Mouse (Mus musculus): ENCODE results near the gene 2310039H08Rik. TPM values are rescaled to one million over a fixed set of nuclear protein-coding genes. Genes with fewer than 3 reads are reported as not detected.
A peak's percentile ranks its signal among the peaks of the same experiment; 100 is the strongest.
"Not testable (repeated sequence)": the region's sequence is repeated elsewhere in the genome, so short reads cannot be mapped to it uniquely, and the experiment has no call there.

2310039H08Rik gene
- polyA plus RNA-seq, 1 experiment from 2014 or later = 70.5 TPM

DNA sequence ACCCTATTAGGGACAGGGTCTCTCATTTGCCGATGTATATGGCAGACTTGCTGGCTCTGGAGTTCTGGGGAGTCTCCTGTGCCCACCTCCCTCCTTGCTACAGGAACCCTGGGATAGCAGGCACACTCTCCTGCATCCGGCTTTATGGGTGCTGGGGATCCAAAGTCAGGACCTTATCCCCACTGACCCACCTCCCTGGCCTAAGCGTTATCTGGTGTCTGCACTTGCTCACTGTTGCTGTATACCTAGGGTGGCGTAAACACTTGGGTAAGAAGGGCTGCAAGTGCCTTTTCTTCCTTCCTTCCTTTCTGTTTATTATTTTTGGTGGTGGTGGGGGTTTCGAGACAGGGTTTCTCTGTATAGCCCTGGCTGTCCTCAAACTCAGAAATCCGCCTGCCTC is 31.1 kb upstream of the 2310039H08Rik start:
- Histone ChIP-seq H3K27me3 (no peaks in the 10 kb centered on the region), H3K9ac (no peak overlapping the region), H3K4me2 (replicated peaks) (no peak overlapping the region), H3K27ac (no peak overlapping the region), H3K4me1 (no peaks in the 10 kb centered on the region), H3K9me3 (no peaks in the 10 kb centered on the region), H3K36me3 (peaks cover 69% of the 10 kb centered on the region), H3K4me3 (no peak overlapping the region)
- WGBS = 90% methylated on average over 6 of the region's 6 CpGs
- no peak for ATAC-seq (ENCODE audit: low FRiP score, low read depth)

GRCm38 (mm10) chr17:46742986-46743385 is 29.4 kb upstream of the 2310039H08Rik start:
- H3K4me1 ChIP-seq = no peaks in the 10 kb centered on the region
- H3K9ac ChIP-seq = no peak overlapping the region
- H3K4me2 ChIP-seq (replicated peaks) = no peak overlapping the region
- no peaks in the 10 kb centered on the region for H3K9me3 ChIP-seq
- H3K27me3 ChIP-seq = no peaks in the 10 kb centered on the region
- peaks cover 72% of the 10 kb centered on the region for H3K36me3 ChIP-seq
- no peak overlapping the region for H3K27ac ChIP-seq
- no peak for ATAC-seq (ENCODE audit: low FRiP score, low read depth)
- H3K4me3 ChIP-seq = no peak overlapping the region
- WGBS = 90% methylated on average over 9 of the region's 9 CpGs

DNA sequence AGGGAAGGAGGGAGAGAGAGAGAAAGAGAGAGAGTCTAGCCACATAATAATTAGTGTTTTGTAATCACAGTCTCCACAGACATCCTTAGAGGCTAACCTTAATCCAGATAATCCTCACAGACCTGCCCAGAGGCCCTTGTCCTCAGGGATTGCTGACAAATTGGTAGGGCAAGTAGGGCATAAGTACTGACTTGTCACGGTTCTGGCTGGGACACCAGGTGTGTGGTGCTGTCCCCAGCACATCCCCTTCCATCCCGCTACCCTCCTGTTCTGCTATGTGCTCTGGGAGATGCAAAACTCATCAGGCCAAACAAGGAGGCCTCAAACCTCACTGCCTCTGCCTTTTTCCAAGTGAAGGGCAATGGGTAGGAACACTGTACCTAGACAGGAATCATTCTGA is 26.9 kb upstream of the 2310039H08Rik start:
- no peak overlapping the region for H3K9ac ChIP-seq
- no peak for ATAC-seq (ENCODE audit: low FRiP score, low read depth)
- no peaks in the 10 kb centered on the region for H3K9me3 ChIP-seq
- H3K4me3 ChIP-seq = no peak overlapping the region
- H3K36me3 ChIP-seq = peaks cover 70% of the 10 kb centered on the region
- no peaks in the 10 kb centered on the region for H3K27me3 ChIP-seq
- H3K4me1 ChIP-seq = peaks cover 4% of the 10 kb centered on the region
- no peak overlapping the region for H3K27ac ChIP-seq
- no peak overlapping the region for H3K4me2 ChIP-seq (replicated peaks)
- WGBS = 83% methylated on average over 2 of the region's 2 CpGs

DNA sequence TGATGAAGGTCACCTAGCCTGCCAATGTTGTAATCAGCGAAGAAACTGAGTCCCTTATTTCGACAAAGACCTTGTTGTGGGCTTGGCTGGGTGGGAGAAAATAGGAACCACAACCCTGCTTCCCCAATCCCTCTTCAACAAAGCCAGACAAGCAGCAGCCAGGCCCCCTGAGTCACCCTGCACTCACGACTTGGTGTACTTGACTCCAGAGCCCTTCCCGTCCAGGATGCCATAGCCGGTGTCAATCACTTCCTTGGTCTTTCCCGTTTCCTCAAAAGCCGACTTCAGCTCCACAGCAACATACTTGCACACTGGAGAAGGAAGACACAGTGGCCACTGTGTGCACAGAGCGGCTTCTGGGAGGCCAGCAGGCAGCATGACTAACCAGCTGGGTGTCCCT is 25.2 kb upstream of the 2310039H08Rik start:
- ATAC-seq (ENCODE audit: low FRiP score, low read depth) = no peak
- peaks cover 12% of the 10 kb centered on the region for H3K4me1 ChIP-seq
- H3K4me3 ChIP-seq = no peak overlapping the region
- H3K36me3 ChIP-seq = peaks cover 58% of the 10 kb centered on the region
- 90% methylated on average over 8 of the region's 8 CpGs for WGBS
- no peaks in the 10 kb centered on the region for H3K27me3 ChIP-seq
- no peaks in the 10 kb centered on the region for H3K9me3 ChIP-seq
- H3K4me2 ChIP-seq (replicated peaks) = no peak overlapping the region
- H3K27ac ChIP-seq = no peak overlapping the region
- no peak overlapping the region for H3K9ac ChIP-seq

DNA sequence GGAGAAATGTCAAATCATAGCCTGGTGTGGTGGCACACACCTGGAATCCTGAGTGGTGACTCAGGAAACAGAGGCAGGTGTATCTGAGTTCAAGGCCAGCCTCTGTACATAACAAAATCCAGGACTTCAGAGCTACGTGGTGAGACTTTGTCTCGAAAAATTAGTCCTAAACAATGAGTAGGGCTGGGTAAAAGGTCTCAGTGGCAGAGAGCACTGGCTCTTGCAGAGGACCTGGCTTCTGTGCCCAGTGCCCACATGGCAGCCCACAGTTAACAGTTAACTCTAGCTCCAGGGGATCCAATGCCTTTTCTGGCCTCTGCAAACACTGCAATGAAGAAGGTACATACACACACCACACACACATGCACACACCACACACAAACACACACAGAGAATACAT is 24.6 kb upstream of the 2310039H08Rik start:
- Histone ChIP-seq H3K36me3 (peaks cover 53% of the 10 kb centered on the region), H3K27me3 (no peaks in the 10 kb centered on the region), H3K9me3 (no peaks in the 10 kb centered on the region), H3K4me2 (replicated peaks) (no peak overlapping the region), H3K9ac (no peak overlapping the region), H3K27ac (no peak overlapping the region), H3K4me1 (peaks cover 16% of the 10 kb centered on the region), H3K4me3 (no peak overlapping the region)
- no peak for ATAC-seq (ENCODE audit: low FRiP score, low read depth)
- 93% methylated on average over 2 of the region's 2 CpGs for WGBS

DNA sequence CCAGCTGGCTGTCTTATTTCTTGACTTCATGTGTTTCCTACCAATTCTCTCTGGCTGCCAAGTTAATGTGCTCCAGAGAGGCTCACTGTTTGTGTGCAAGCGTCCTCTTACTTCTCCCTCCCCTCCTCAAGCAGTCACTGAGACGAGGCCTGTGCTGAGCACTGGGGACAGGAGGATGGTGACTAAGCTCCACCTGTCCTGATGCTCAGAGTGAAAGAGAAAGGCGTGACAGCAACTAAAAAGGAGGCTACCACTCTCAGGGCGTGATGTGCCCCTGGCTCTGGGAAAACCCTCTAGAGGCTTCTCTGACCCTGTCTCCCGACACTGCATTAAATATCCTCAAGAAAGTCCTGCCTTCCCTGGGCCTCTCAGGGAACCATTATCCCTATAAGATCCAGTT is 23.2 kb upstream of the 2310039H08Rik start:
- H3K9ac ChIP-seq = no peak overlapping the region
- peaks cover 38% of the 10 kb centered on the region for H3K36me3 ChIP-seq
- H3K27ac ChIP-seq = no peak overlapping the region
- no peak for ATAC-seq (ENCODE audit: low FRiP score, low read depth)
- H3K4me2 ChIP-seq (replicated peaks) = no peak overlapping the region
- peaks cover 17% of the 10 kb centered on the region for H3K4me1 ChIP-seq
- 89% methylated on average over 5 of the region's 5 CpGs for WGBS
- no peaks in the 10 kb centered on the region for H3K9me3 ChIP-seq
- H3K27me3 ChIP-seq = no peaks in the 10 kb centered on the region
- no peak overlapping the region for H3K4me3 ChIP-seq

- 80% methylated on average over 4 of the region's 4 CpGs for WGBS
- Histone ChIP-seq H3K9me3 (no peaks in the 10 kb centered on the region), H3K9ac (peak overlapping the region; percentile 78), H3K36me3 (peaks cover 29% of the 10 kb centered on the region), H3K4me3 (peak overlapping the region; percentile 69), H3K4me2 (replicated peaks) (peak overlapping the region; percentile 75), H3K27ac (peak overlapping the region; percentile 87; the same call in 1 of the 2 replicates), H3K27me3 (no peaks in the 10 kb centered on the region), H3K4me1 (peaks cover 17% of the 10 kb centered on the region)
- no peak for ATAC-seq (ENCODE audit: low FRiP score, low read depth)
Measured at GRCm38 (mm10) chr17:46750580-46750979, 21.9 kb upstream of the 2310039H08Rik start.

DNA sequence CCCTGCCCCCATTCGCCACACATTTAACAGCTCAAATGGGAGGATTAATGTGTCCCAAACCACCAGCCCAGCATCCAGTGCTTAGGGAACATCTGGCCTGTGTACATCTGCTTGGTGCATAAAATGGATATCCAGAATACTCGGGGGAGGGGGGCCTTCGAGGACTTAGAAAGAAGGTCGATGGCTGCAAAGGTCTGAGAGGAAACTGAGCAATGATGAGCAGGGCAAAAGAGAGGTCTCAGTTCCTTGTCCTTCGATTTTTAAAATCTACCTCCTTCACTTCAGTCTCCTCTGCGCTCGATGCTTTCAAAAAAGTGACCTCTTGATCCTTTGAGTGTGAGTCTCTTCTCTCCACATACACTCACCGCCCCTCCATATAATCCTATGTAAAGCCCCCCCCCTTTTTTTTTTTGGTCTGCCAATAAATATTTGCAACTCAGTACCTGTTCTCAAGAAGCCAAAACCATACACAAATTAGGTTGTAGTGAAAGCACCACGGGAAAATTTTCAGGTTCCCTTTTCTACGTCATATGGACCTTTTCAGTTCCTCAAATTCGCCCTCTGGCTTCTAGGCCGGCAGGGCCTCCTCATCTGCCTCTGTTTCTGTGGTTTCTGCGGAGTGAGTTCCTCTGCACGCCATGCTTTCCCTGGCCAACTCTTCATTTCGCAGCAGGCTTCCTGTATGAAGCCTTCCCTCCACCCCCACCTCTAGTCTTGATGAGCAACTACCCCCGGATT is 21.2 kb upstream of the 2310039H08Rik start:
- Histone ChIP-seq H3K27me3 (no peaks in the 10 kb centered on the region), H3K4me1 (peaks cover 17% of the 10 kb centered on the region), H3K4me2 (replicated peaks) (peak overlapping the region; percentile 75), H3K9me3 (no peaks in the 10 kb centered on the region), H3K36me3 (peaks cover 23% of the 10 kb centered on the region), H3K9ac (peak overlapping the region; percentile 78), H3K4me3 (peak overlapping the region; percentile 69), H3K27ac (peak overlapping the region; percentile 87)
- 13% methylated on average over 16 of the region's 16 CpGs for WGBS
- ATAC-seq (ENCODE audit: low FRiP score, low read depth) = no peak; the same call in 1 of the 2 replicates

DNA sequence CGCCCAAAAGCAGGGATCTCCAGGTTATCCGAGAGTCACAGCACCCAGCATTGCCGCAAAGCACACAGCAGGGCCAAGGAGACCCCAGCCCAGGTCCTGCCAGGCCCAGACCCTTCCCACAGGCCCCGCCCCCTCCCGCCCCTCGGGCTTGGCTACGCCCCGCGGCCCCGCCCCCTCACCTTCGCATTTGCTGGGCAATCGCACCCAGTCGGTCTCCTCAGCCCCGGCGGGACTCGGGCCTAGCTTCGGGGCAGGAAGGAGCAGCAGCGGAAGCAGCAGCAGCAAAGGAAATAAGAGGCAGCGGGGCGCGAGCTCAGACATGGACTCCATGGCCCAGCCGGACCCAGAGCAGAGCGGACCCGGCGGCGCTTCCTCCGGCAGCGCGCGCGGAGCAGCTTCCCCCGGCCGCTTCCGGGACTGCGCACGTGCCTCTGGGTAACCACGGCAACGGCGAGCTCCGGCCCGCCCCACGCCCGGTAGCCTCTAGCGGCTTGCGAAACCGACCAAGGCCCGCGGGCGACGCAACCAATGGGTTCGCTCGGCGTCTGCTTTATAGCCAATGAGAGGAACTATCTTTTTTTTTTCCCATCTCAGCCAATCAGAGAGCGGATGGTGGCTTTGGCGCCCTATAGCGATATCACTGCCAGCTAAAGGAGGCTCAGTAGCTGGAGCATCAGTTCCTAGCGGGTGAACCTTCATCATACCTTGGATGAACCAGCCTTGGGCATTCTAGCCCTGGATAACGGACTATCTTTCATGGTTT is 20.5 kb upstream of the 2310039H08Rik start, which contains the start of gene Cnpy3:
TSS of gene Cnpy3 (minus strand) at position 421 of the 763 bp plus-strand sequence.
- peaks cover 15% of the 10 kb centered on the region for H3K36me3 ChIP-seq
- H3K27me3 ChIP-seq = no peaks in the 10 kb centered on the region
- no peaks in the 10 kb centered on the region for H3K9me3 ChIP-seq
- WGBS = under 1% methylated on average over 55 of the region's 58 CpGs
- peak within 1 kb of the TSS; percentile 87 for H3K27ac ChIP-seq
- peak; percentile 99 for ATAC-seq (ENCODE audit: low FRiP score, low read depth)
- H3K9ac ChIP-seq = peak within 1 kb of the TSS; percentile 78
- H3K4me3 ChIP-seq = peak within 1 kb of the TSS; percentile 69
- peak within 1 kb of the TSS; percentile 75 for H3K4me2 ChIP-seq (replicated peaks)
- peaks cover 24% of the 10 kb centered on the region for H3K4me1 ChIP-seq

- no peak overlapping the region for H3K4me3 ChIP-seq
- WGBS = 80% methylated on average over 12 of the region's 12 CpGs
Measured at GRCm38 (mm10) chr17:46758753-46759152, 13.7 kb upstream of the 2310039H08Rik start.

DNA sequence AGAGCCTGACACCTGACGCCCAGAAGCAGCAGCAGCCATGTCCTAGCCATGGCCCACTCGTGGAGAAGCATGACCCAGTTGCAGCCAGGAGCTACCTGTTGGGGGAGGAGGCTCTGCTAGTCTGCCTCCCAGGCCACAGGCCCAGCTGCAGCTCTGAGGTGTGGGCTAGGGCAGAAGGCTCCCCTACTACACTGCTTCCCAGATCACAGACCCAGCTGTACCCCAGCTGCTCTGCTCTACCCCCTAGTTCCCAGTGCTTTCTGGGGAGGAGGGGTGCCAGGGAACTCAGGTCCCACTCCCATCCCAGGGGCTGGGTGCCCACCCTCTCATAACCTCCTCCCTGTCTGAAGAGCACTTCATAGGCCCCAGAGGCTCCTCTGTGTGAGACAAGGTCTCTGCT is 8.9 kb upstream of the 2310039H08Rik start, which contains the start of gene Ptcra:
TSS of gene Ptcra (minus strand) at position 169 of the 400 bp plus-strand sequence.
- no peak for ATAC-seq (ENCODE audit: low FRiP score, low read depth)
- WGBS = 59% methylated on average over 2 of the region's 2 CpGs
- Histone ChIP-seq H3K27me3 (no peaks in the 10 kb centered on the region), H3K4me1 (no peaks in the 10 kb centered on the region), H3K27ac (no peak within 1 kb of the TSS), H3K36me3 (no peaks in the 10 kb centered on the region), H3K9ac (0 out of 2 replicates have a peak within 1 kb of the TSS, but pooled peaks have one; percentile 13), H3K4me2 (replicated peaks) (no peak within 1 kb of the TSS), H3K4me3 (no peak within 1 kb of the TSS), H3K9me3 (no peaks in the 10 kb centered on the region)

More at GRCm38 (mm10) chr17:46758753-46759152, 13.7 kb upstream of the 2310039H08Rik start:
- Histone ChIP-seq H3K9ac (no peak overlapping the region), H3K27me3 (no peaks in the 10 kb centered on the region), H3K4me1 (peaks cover 9% of the 10 kb centered on the region; the same call in 1 of the 2 replicates), H3K9me3 (no peaks in the 10 kb centered on the region), H3K4me2 (replicated peaks) (no peak overlapping the region), H3K36me3 (no peaks in the 10 kb centered on the region), H3K27ac (no peak overlapping the region)
- no peak for ATAC-seq (ENCODE audit: low FRiP score, low read depth)

DNA sequence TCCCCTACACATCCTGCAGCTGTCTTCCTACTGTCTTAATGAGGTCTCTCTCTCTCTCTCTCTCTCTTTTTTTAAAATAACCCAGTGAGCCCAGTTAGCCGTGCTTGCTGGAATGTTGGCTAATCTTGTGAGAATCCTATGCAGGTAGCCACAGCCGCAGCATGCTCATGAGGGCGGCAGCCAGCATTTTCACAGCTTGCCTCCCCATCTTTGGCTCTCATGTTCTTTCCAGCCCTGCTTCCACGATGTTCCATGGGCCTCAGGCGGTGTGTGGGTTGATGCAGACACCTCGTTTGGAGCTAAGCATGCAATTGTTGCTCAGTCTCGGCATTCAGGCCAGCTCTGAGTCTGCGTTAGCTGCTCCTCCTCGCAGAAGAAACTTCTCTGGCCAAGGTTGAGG is 7.5 kb upstream of the 2310039H08Rik start:
- 54% methylated on average over 9 of the region's 9 CpGs for WGBS
- H3K27ac ChIP-seq; H3K4me1 ChIP-seq; H3K4me3 ChIP-seq; H3K36me3 ChIP-seq; H3K9me3 ChIP-seq; H3K9ac ChIP-seq; H3K27me3 ChIP-seq; ATAC-seq (ENCODE audit: low FRiP score, low read depth); H3K4me2 ChIP-seq (replicated peaks): not testable (repeated sequence)

Measured in limb, embryonic 13.5 days (tissue).